Mouse (Mus musculus) retina, postnatal 1 day (tissue): ENCODE results near the gene Creb5.
A peak's percentile ranks its signal among the peaks of the same experiment; 100 is the strongest.

Experiments
- DNase-seq: peaks from one replicate; pipeline ENCODE4 v3.0.0-alpha.2; 2012

The Creb5 gene

GRCm38 (mm10) chr6:53493864-53494263, 206.8 kb downstream of the Creb5 start:
- DNase-seq = no peak

DNA sequence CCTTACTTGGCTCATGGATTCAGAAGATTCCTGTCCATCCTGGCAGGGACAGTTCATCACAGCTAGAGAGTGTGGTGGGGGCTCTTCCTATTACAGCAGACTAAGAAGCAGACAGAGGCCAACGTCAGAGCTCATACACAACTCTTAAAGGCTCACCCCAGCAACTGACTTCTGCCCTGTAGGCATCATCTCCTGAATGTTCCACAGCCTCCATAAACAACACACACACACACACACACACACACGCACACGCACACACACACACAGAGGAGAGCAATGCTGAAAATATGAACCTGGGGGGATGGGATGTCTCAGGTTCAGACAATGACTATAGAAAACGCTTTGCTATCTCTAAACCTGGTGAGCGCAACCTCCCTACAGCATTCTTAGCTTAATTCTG, 208.6 kb downstream of the Creb5 start:
- DNase-seq = no peak

- peak; percentile 9 for DNase-seq
Observed at GRCm38 (mm10) chr6:53496325-53496753, 209.3 kb downstream of the Creb5 start.

DNA sequence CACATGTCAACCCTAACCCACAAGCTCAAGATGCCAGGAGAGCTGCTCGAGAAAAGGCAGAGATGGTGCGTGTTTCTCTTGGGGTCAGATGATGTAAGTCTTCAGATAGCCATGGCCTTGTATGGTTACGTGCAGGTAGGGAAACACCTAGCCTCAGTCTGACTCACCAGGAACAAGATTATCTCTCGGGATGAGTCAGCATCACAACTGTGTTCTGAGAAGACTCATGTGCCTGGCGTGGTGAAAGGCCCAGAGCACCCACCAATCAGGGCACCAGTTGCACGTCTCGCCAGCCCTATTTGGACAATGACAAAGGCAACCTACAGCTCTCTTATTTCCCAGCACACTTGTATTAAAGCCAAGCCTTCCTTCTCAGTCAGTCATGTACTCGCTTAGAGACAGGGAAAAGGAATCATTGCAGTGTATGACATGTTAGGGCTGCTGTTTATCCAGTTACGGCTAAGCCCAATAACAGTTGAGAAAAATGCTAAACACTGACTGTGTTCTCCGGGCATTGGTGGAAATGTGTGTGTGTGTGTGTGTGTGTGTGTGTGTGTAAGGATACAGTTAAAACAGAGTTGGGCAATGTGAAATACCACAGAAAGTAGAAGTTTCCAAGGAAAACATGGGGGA, 210.9 kb downstream of the Creb5 start:
- DNase-seq = no peak

DNA sequence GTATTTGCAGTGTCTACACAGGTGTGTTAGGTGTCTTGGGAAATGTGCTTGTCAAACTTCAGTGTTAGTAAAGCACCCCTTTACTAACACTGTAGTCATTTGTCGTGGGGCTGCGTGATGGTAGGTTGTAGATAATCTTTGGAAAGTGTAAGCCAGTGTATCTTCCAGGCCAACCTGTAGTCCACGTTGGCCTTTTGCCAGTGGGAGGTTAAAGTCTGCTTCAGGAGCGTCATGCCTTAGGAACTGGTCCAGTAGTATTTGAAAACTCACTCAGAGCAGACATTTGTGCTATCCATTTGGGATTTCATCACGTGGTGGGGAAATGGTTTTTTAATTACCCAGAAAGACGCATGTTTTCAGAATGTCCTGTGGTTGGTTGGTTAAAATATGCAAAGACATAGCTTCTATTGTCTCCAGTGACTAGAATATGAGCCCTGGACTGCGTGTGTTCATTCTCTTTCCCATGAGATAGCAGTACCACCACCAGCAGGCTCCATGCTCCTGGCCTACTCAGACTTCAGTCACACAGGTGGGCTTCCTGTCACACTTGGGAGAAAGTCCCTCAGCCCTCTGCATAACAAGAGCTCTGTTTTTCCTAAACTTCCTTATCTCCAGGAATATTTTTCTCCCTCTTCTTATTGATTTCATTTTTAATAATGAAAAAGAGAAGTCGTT, 212.7 kb downstream of the Creb5 start:
- no peak for DNase-seq

DNA sequence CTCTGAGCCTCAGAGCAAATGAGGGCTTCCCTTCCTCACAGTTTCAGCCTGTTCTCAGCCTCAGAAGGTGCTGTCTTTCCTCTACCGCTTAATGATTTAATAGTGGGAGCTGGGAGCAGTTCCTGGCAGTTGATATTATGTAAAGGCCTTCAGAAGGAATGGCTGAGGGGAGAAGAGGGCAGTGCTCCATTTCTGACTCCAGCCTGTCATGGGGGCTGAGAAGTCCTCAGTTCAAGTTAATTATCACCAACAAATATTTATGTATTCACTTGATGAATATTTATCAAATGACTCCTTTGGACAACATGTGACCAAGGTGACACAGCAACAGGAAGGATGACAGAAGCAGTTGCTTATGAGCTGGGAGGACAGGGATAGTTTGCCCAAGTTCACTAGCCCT, 214.2 kb downstream of the Creb5 start:
- DNase-seq = no peak

DNA sequence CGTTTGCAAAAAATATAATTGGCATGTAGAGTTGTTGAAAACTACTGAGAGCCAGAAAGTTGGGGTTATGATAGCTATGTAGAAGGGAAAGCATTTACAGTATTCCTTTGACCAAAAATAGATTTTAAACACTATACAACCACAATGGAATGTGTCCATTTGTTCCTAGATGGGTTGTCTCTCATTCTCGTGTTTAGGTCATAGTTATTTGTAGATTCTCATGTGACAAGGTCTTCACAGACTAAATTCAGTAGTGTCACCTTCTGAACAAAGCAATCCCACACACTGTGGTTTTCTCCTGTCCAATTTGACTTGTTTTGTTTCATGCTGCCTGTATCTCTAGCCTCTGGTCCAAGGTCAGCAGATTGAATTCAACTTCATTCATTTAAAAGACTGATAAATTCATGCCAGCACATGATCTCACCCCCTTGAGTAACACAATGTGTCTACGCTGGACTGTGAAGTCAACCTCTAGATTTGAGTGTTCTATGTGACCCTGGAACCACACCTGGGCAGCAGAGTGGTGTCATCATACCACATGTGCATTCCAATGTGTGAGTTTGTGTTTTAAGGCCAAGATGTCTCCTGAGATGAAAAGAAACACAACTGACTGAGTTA, 220.0 kb downstream of the Creb5 start:
- no peak for DNase-seq

- no peak for DNase-seq
Observed at GRCm38 (mm10) chr6:53508847-53509494, 221.9 kb downstream of the Creb5 start.

GRCm38 (mm10) chr6:53510005-53510404, 222.9 kb downstream of the Creb5 start:
- no peak for DNase-seq

DNA sequence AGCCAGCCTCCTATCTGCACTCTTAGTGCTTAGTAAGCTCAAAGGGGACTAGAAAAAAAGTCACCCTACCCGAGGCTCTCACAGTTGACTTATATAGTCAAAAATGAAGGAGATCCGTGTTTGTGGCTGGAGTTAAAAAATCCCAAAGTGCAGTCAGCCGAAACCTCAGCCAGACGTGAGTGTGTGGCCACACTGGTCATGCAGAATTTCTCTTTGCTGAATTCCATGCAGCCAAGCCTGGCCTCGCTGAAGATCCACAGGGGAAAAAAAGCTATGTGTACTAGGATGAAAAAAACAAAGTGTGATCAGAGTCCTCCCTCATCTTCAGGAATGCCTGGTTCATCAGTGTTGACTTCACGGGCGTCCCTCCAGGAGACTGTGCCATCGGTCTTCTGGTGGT, 225.2 kb downstream of the Creb5 start:
- DNase-seq = no peak

- no peak for DNase-seq
Observed at GRCm38 (mm10) chr6:53513380-53513779, 226.3 kb downstream of the Creb5 start.

- DNase-seq = no peak
Observed at GRCm38 (mm10) chr6:53514862-53515261, 227.8 kb downstream of the Creb5 start.

GRCm38 (mm10) chr6:53515611-53516010, 228.5 kb downstream of the Creb5 start:
- DNase-seq = no peak

GRCm38 (mm10) chr6:53517371-53517945, 230.4 kb downstream of the Creb5 start:
- no peak for DNase-seq

DNA sequence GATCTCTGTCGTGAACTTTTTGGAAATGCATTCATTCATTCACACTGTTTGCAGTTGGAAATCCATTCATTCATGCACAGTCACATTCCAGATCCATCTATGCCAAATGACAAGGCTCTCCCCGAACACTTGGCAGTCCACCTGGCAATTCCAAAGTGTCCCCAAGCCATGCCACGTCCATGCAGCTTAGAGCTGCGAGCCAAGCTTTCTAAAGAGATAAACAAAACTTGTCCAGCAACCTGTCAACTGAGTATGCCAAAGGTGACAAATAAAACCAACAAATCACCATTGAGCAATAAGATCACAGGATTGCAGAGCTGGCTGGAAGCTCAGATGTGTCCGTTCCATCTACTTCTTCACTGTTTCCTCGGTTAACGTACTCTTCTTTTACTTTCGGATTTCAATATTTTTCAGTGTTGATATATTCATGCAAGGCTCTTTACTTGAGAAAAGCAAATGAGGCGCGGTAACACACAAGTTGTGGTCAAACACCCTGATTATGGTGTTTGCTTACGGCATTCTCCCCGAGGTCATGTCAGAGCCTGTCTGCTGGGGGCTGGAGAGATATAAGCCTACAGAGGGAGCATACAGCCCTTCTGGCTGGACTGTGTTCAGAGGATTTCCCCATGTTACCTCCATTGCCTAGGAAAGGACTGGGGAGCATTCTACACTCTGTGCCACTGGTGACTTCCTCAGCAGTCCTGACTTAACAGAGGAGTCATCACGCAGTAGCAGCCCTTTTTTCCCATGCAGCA, 236.8 kb downstream of the Creb5 start:
- DNase-seq = no peak

DNA sequence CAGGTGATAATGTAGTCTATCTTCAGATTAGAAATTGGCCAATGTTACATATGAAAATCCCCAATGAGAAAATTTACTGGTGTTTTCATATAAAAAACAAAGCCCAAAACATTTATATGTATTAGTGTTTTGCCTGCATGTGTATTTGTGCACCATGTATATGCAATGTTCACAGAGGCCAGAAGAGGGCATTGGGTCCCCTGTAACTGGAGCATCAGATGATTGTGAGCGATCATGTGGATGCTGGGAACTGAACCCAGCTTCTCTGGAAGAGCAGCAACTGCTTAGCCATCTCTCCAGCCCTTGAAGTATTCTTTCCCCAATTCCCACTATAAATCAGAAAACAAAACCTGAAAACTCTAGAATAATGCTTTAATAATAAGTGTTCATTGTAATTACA, 239.4 kb downstream of the Creb5 start:
- DNase-seq = no peak

DNA sequence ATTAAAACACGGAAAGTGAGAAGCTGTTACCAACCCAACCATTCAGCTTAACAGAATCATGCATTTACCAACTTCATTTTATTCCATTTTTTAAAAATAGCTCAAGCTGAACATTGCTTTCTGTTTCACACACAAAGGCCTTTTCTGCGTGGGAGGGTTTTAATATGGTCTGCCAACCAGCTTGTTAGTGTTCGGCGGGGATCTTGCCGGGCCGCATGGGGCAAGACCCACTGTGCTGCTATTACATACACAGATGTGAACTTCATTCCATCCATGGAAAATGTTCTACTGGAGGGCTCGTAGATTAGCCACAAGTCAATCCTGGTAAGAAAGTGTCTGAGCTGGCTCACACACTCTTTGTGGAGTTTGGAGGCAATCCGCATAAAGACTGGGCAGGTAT, 243.7 kb downstream of the Creb5 start:
- DNase-seq = no peak

DNA sequence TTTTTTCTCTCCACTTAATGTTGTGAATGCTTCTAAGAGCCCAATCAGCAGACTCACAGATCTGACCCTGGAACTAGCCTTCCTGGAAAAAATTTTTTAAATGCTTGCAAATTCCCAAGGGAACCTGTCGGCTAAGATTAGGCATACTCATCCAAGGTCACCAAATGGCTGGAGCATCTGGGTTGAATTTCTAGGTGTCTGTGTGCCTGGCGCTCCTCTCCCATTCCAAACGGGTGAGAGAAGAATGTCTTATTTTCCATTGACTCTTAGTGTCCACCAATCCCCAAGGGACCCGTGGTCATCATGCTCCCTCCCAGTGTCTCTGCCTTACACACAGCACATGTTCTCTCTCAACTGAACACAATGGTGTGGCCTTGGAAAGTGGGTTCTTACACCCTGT, 244.4 kb downstream of the Creb5 start:
- no peak for DNase-seq

DNA sequence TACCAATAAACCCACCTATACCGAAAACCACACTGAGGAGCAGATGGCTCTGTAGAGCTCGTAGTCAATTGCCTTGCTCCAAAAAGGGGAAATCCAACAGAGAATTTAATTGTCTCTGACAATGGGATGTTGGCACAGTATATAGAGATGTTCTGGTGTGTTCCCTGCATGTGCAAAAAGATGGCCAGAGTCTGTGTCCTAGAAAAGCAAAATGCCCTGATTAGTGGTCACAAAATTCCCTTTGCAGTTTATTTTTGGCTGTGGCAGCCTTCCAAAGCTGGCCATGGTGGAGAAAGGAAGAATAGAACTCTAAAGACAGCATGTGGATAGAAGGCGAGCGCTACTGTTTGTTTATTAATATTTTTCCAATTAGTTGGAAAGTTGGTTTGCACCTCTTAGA, 250.5 kb downstream of the Creb5 start:
- DNase-seq = no peak

DNA sequence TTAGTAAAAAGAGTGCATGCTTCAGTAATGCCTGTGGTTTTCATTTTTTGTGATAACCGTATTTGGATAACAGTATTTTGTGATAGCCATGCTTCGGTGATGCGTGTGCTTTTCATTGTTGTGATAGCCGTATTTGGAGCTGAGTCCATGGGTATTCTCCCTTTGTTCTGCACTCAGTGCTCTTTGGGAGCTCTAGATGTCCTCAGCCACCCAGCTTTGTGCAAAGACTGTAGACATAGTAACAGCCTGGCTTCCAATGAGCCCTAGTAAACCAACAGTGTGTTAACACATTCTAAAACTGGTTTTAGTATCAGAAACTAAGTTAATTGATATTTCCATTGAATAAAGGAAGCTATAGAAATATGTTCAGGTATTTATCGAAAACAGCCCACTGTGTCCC, 254.7 kb downstream of the Creb5 start:
- DNase-seq = no peak

- peak; percentile 67 for DNase-seq
Observed at GRCm38 (mm10) chr6:53545483-53545900, 258.4 kb downstream of the Creb5 start.

- DNase-seq = peak; percentile 52
Observed at GRCm38 (mm10) chr6:53545989-53546388, 258.9 kb downstream of the Creb5 start.

DNA sequence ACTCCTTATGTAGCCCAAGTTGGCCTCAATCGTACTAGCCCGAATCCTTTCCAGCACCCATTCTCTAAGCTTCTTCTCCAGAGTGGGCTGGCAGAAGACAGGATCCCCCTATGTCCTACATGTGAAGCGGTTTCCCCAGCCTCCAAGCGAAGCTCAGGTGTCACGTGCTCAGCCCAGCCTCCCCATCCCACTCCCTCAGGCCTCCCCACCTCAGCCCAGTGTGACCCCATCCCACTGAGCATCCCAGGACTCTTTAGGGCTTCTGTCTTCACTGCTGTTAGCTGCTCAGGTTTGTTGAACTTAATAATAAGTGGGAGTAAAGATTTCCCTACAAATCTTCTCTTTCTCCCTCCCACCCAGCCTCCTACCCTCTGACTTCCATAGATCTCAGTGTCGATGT, 261.2 kb downstream of the Creb5 start:
- DNase-seq = no peak
